Mouse (Mus musculus): Measurements from ENCODE around the gene Chchd5.
A peak's percentile ranks its signal among the peaks of the same experiment; 100 is the strongest.

Gene Chchd5

GRCm38 (mm10) chr2:129129412-129129929 lies at the start of gene Chchd5:
TSS of gene Chchd5 (plus strand) at chr2:129129700.
- peak; percentile 99 for DNase-seq (ENCODE audit: low read depth, low spot score)

- DNase-seq (ENCODE audit: low read depth, low spot score): peak; percentile 41
Observed at GRCm38 (mm10) chr2:129081097-129081496, 48.4 kb upstream of the Chchd5 start.

- DNase-seq (ENCODE audit: low read depth, low spot score): no peak
Observed at GRCm38 (mm10) chr2:129083514-129083913, 46.0 kb upstream of the Chchd5 start.

- DNase-seq (ENCODE audit: low read depth, low spot score): peak; percentile 51
Observed at GRCm38 (mm10) chr2:129084959-129085358, 44.5 kb upstream of the Chchd5 start.

GRCm38 (mm10) chr2:129087520-129087919 lies 42.0 kb upstream of the Chchd5 start:
- no peak for DNase-seq (ENCODE audit: low read depth, low spot score)

GRCm38 (mm10) chr2:129090370-129090769 lies 39.1 kb upstream of the Chchd5 start:
- no peak for DNase-seq (ENCODE audit: low read depth, low spot score)

- DNase-seq (ENCODE audit: low read depth, low spot score): no peak
Observed at GRCm38 (mm10) chr2:129092810-129093209, 36.7 kb upstream of the Chchd5 start.

- peak; percentile 21 for DNase-seq (ENCODE audit: low read depth, low spot score)
Observed at GRCm38 (mm10) chr2:129093926-129094724, 35.4 kb upstream of the Chchd5 start.

- peak; percentile 97 for DNase-seq (ENCODE audit: low read depth, low spot score)
Observed at GRCm38 (mm10) chr2:129100784-129101310, 28.7 kb upstream of the Chchd5 start, which contains the start of gene Polr1b. TSS of gene Polr1b (plus strand) at chr2:129100995.

- no peak for DNase-seq (ENCODE audit: low read depth, low spot score)
Observed at GRCm38 (mm10) chr2:129112924-129113323, 16.6 kb upstream of the Chchd5 start.

GRCm38 (mm10) chr2:129115706-129116367 lies 13.7 kb upstream of the Chchd5 start:
- DNase-seq (ENCODE audit: low read depth, low spot score): no peak

GRCm38 (mm10) chr2:129116368-129116739 lies 13.1 kb upstream of the Chchd5 start:
- DNase-seq (ENCODE audit: low read depth, low spot score): no peak

GRCm38 (mm10) chr2:129118061-129118460 lies 11.4 kb upstream of the Chchd5 start:
- DNase-seq (ENCODE audit: low read depth, low spot score): no peak

GRCm38 (mm10) chr2:129121986-129122385 lies 7.5 kb upstream of the Chchd5 start:
- DNase-seq (ENCODE audit: low read depth, low spot score): no peak

GRCm38 (mm10) chr2:129129987-129130545 lies 566 bp downstream of the Chchd5 start:
- DNase-seq (ENCODE audit: low read depth, low spot score): peak; percentile 38

GRCm38 (mm10) chr2:129130776-129131175 lies 1.3 kb downstream of the Chchd5 start:
- no peak for DNase-seq (ENCODE audit: low read depth, low spot score)

GRCm38 (mm10) chr2:129132231-129132630 lies 2.7 kb downstream of the Chchd5 start:
- peak; percentile 42 for DNase-seq (ENCODE audit: low read depth, low spot score)

- DNase-seq (ENCODE audit: low read depth, low spot score): no peak
Observed at GRCm38 (mm10) chr2:129133006-129133805, 3.7 kb downstream of the Chchd5 start.

GRCm38 (mm10) chr2:129139906-129140305 lies 10.4 kb downstream of the Chchd5 start:
- no peak for DNase-seq (ENCODE audit: low read depth, low spot score)

GRCm38 (mm10) chr2:129148836-129149235 lies 19.3 kb downstream of the Chchd5 start:
- DNase-seq (ENCODE audit: low read depth, low spot score): peak; percentile 22

- no peak for DNase-seq (ENCODE audit: low read depth, low spot score)
Observed at GRCm38 (mm10) chr2:129150386-129150785, 20.9 kb downstream of the Chchd5 start.

All from ZHBTc4 (cell line).